Mouse (Mus musculus): Measurements from ENCODE around the gene Stk33. TPM values are rescaled to one million over a fixed set of nuclear protein-coding genes. Genes with fewer than 3 reads are reported as not detected.

Stk33 gene
- polyA plus RNA-seq, 1 experiment from 2014 or later, result 8.8 TPM

DNA sequence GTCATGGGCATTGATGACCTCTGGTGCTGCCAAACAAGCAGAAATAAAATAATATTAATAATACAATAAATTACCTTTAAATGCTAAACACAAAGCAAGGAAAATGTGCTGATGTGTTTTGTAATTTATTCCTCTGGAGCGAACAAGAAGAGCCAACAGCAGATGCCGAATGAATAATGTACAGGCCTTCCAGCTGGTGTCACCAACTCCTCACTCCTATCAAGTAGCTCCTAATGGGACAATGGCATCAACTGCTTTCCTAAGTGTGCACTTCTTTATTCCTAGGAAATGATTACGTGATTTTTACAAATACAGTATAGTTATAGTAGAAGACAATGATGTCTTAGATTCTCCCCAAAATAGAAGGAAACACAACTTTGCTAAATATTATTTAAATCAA, 113.2 kb downstream of the Stk33 start:
- no peak overlapping the region for H3K4me2 ChIP-seq (ENCODE audit: low read length)
- no peaks in the 10 kb centered on the region for H3K36me3 ChIP-seq (ENCODE audit: control insufficient read depth, insufficient read depth, low read length)
- H3K27me3 ChIP-seq (replicated peaks; ENCODE audit: control insufficient read depth, insufficient read depth, low read length), result no peaks in the 10 kb centered on the region
- no peaks in the 10 kb centered on the region for H3K4me1 ChIP-seq (ENCODE audit: control insufficient read depth, insufficient read depth, low read depth, low read length)
- no peak overlapping the region for H3K4me3 ChIP-seq (ENCODE audit: low read length)
- WGBS, result 44% methylated on average over 3 of the region's 3 CpGs
- H3K9me3 ChIP-seq (ENCODE audit: control insufficient read depth, low read length), result no peaks in the 10 kb centered on the region
- H3K27ac ChIP-seq (ENCODE audit: low read depth, low read length), result no peak overlapping the region
- ATAC-seq, result no peak
- no peak overlapping the region for H3K9ac ChIP-seq (ENCODE audit: low read depth, low read length)

DNA sequence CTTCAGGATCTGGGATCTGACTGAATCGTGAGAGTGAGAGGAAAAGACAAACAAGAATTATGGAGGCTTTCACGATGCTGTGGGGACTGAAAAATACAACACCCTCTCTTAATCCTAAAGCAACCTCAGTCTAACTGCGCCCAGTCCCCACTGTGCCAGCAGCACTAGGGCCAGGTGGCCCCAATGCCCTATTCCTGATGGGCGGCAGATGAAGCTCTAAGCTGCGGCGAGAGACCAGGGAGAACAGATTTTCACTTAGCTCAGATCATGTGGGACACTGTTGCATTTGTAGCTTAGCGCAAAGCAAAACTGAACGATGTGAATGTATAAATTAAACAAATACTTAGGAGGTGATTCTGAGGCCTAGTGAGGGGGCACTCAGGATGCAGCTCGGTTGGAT, 113.7 kb downstream of the Stk33 start:
- no peaks in the 10 kb centered on the region for H3K4me1 ChIP-seq (ENCODE audit: control insufficient read depth, insufficient read depth, low read depth, low read length)
- no peak overlapping the region for H3K4me2 ChIP-seq (ENCODE audit: low read length)
- 71% methylated on average over 9 of the region's 9 CpGs for WGBS
- no peaks in the 10 kb centered on the region for H3K9me3 ChIP-seq (ENCODE audit: control insufficient read depth, low read length)
- no peak overlapping the region for H3K4me3 ChIP-seq (ENCODE audit: low read length)
- H3K36me3 ChIP-seq (ENCODE audit: control insufficient read depth, insufficient read depth, low read length), result no peaks in the 10 kb centered on the region
- H3K9ac ChIP-seq (ENCODE audit: low read depth, low read length), result no peak overlapping the region
- H3K27me3 ChIP-seq (replicated peaks; ENCODE audit: control insufficient read depth, insufficient read depth, low read length), result no peaks in the 10 kb centered on the region
- ATAC-seq, result no peak
- H3K27ac ChIP-seq (ENCODE audit: low read depth, low read length), result no peak overlapping the region

DNA sequence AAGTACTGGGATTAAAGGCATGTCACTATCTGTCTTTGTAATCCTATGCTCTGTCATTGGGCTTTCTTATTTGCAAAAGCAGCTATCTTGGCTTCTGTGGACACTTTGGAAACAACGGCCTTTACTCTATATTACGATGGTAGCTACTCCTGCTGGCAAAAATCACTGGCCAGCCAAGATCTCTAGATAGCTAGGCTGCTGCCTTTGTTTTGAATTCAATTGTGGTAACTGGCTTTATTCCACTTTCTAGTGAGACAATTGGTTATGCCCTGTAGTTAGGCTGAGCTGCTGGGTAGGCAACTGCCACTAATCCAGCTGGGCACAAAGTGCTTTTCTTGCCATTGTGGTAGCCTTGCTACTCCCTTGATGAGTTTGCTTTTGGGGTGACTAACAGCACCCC, 129.4 kb downstream of the Stk33 start:
- ATAC-seq, result no peak
- WGBS, result 75% methylated on average over 2 of the region's 2 CpGs

DNA sequence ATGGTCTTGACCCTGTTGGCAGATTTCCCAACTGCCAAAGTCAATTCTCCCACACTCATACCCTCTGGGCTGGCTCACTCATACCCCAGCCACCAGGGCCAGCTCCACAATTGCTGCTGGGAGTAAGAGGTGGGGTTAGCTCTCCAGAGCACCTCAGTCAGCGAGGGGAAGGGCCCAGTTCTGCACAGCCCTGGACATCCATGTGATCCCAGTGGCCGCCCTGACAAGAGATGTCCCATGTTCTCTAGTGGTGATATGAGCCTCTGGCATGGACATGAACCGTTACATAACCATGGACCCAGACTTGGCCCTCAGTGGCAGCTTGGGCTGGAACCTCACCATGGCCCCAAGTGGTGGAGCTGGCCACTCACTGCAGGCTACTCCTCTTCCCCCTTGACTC, 143.1 kb downstream of the Stk33 start:
- H3K27ac ChIP-seq (ENCODE audit: low read depth, low read length), result no peak overlapping the region
- peak; percentile 30; the same call in 1 of the 2 replicates for ATAC-seq
- no peaks in the 10 kb centered on the region for H3K4me1 ChIP-seq (ENCODE audit: control insufficient read depth, insufficient read depth, low read depth, low read length)
- no peak overlapping the region for H3K4me2 ChIP-seq (ENCODE audit: low read length)
- no peak overlapping the region for H3K9ac ChIP-seq (ENCODE audit: low read depth, low read length)
- H3K4me3 ChIP-seq (ENCODE audit: low read length), result no peak overlapping the region
- WGBS, result 83% methylated on average over 3 of the region's 3 CpGs
- no peaks in the 10 kb centered on the region for H3K27me3 ChIP-seq (replicated peaks; ENCODE audit: control insufficient read depth, insufficient read depth, low read length)
- no peaks in the 10 kb centered on the region for H3K36me3 ChIP-seq (ENCODE audit: control insufficient read depth, insufficient read depth, low read length)
- no peaks in the 10 kb centered on the region for H3K9me3 ChIP-seq (ENCODE audit: control insufficient read depth, low read length)

More for the DNA sequence above, 129.4 kb downstream of the Stk33 start:
- H3K9me3 ChIP-seq (ENCODE audit: control insufficient read depth, low read length), result no peaks in the 10 kb centered on the region
- no peak overlapping the region for H3K27ac ChIP-seq (ENCODE audit: low read depth, low read length)
- no peak overlapping the region for H3K4me2 ChIP-seq (ENCODE audit: low read length)
- no peak overlapping the region for H3K4me3 ChIP-seq (ENCODE audit: low read length)
- H3K4me1 ChIP-seq (ENCODE audit: control insufficient read depth, insufficient read depth, low read depth, low read length), result no peaks in the 10 kb centered on the region
- H3K27me3 ChIP-seq (replicated peaks; ENCODE audit: control insufficient read depth, insufficient read depth, low read length), result no peaks in the 10 kb centered on the region
- H3K9ac ChIP-seq (ENCODE audit: low read depth, low read length), result no peak overlapping the region
- no peaks in the 10 kb centered on the region for H3K36me3 ChIP-seq (ENCODE audit: control insufficient read depth, insufficient read depth, low read length)

DNA sequence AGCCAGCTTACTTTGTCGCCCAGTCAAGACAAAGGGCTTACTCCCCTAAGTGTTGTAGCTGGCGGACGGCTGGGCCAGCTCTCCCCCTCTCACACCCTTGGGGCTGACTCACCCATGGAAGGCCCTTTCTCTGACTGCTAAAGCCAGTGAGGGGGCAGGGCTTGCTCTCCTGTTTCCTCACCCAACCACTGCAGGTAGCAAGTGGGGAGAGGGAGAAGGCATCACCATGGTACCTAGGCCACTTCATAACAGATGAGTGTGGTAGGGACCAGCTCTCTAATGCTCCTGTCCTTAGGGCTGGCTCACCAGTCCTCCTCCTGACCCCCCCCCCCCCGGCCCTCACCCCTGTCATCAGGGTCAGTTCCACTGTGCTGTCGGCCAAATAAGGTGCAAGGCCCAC, 143.5 kb downstream of the Stk33 start:
- H3K27me3 ChIP-seq (replicated peaks; ENCODE audit: control insufficient read depth, insufficient read depth, low read length), result no peaks in the 10 kb centered on the region
- H3K4me3 ChIP-seq (ENCODE audit: low read length), result no peak overlapping the region
- ATAC-seq, result peak; percentile 30; the same call in 1 of the 2 replicates
- H3K9me3 ChIP-seq (ENCODE audit: control insufficient read depth, low read length), result no peaks in the 10 kb centered on the region
- no peak overlapping the region for H3K4me2 ChIP-seq (ENCODE audit: low read length)
- no peak overlapping the region for H3K27ac ChIP-seq (ENCODE audit: low read depth, low read length)
- H3K4me1 ChIP-seq (ENCODE audit: control insufficient read depth, insufficient read depth, low read depth, low read length), result no peaks in the 10 kb centered on the region
- 83% methylated on average over 5 of the region's 5 CpGs for WGBS
- no peak overlapping the region for H3K9ac ChIP-seq (ENCODE audit: low read depth, low read length)
- no peaks in the 10 kb centered on the region for H3K36me3 ChIP-seq (ENCODE audit: control insufficient read depth, insufficient read depth, low read length)

DNA sequence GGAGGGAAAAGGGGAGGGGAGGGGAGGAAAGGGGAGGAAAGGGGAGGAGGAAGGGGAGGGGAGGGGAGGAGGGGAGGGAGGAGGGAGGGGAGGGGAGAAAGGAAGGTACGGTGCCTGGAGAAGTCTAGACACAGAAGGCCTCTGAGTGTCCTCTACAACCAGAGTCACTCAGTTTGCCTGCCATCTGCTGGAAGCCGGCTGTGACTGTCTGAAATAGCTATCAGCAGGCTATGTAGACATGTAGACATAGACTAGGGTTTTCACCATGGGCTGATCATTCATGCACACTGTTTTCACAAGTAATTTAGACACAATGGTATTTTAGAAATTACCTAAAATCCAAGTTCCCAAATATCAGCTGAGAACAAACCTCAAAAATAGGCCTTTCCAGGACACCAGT, 148.4 kb downstream of the Stk33 start:
- H3K9me3 ChIP-seq (ENCODE audit: control insufficient read depth, low read length), result no peaks in the 10 kb centered on the region
- H3K4me1 ChIP-seq (ENCODE audit: control insufficient read depth, insufficient read depth, low read depth, low read length), result no peaks in the 10 kb centered on the region
- WGBS, result 25% methylated on average over 2 of the region's 2 CpGs
- no peak for ATAC-seq
- H3K4me2 ChIP-seq (ENCODE audit: low read length), result no peak overlapping the region
- no peaks in the 10 kb centered on the region for H3K36me3 ChIP-seq (ENCODE audit: control insufficient read depth, insufficient read depth, low read length)
- H3K27ac ChIP-seq (ENCODE audit: low read depth, low read length), result no peak overlapping the region
- H3K4me3 ChIP-seq (ENCODE audit: low read length), result no peak overlapping the region
- no peaks in the 10 kb centered on the region for H3K27me3 ChIP-seq (replicated peaks; ENCODE audit: control insufficient read depth, insufficient read depth, low read length)
- no peak overlapping the region for H3K9ac ChIP-seq (ENCODE audit: low read depth, low read length)

DNA sequence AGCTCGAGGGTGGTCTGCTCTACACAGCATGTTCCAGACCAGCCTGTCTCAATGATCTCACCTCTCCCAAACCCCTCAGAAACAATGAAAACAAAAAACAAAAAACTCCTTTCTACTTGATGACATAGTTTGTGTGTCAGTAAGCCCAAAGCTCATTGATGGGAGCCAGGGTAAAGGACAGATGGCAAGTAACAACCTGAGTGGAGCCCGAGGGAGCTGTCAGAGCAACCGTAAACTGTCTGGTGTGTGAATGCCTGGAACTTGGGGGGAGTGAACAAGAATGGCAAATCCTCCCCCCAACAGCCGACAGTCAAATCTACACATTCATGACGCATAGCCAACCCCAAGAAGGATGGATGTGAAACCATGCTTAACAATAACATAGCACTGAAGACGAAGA, 149.8 kb downstream of the Stk33 start:
- H3K27me3 ChIP-seq (replicated peaks; ENCODE audit: control insufficient read depth, insufficient read depth, low read length), result no peaks in the 10 kb centered on the region
- H3K9me3 ChIP-seq (ENCODE audit: control insufficient read depth, low read length), result no peaks in the 10 kb centered on the region
- no peak overlapping the region for H3K4me3 ChIP-seq (ENCODE audit: low read length)
- H3K36me3 ChIP-seq (ENCODE audit: control insufficient read depth, insufficient read depth, low read length), result no peaks in the 10 kb centered on the region
- H3K4me2 ChIP-seq (ENCODE audit: low read length), result no peak overlapping the region
- H3K9ac ChIP-seq (ENCODE audit: low read depth, low read length), result no peak overlapping the region
- H3K27ac ChIP-seq (ENCODE audit: low read depth, low read length), result no peak overlapping the region
- no peak for ATAC-seq
- H3K4me1 ChIP-seq (ENCODE audit: control insufficient read depth, insufficient read depth, low read depth, low read length), result no peaks in the 10 kb centered on the region
- WGBS, result 66% methylated on average over 6 of the region's 6 CpGs

DNA sequence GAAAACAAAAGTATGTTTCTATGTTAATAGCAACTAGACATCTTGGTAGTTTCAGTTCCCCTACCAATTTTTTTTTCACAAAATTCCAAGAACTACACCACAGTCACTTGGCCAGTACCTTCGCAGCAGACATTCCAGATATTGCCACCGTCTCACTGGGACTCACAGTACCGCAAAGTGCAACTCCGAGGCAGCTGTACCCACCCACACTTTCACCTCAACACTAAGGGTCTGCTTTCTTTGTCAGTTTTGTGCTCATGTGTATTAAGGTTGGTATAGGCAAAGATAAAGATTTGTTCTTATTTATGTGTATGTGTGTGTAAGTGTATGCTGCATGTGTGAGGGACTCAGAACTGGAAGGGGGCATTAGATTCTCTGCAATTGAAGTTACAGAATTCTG, 156.8 kb downstream of the Stk33 start:
- Histone ChIP-seq H3K36me3 (ENCODE audit: control insufficient read depth, insufficient read depth, low read length) (no peaks in the 10 kb centered on the region), H3K9ac (ENCODE audit: low read depth, low read length) (no peak overlapping the region), H3K4me1 (ENCODE audit: control insufficient read depth, insufficient read depth, low read depth, low read length) (peaks cover 2% of the 10 kb centered on the region; the same call in 1 of the 2 replicates), H3K27me3 (replicated peaks; ENCODE audit: control insufficient read depth, insufficient read depth, low read length) (no peaks in the 10 kb centered on the region), H3K27ac (ENCODE audit: low read depth, low read length) (no peak overlapping the region), H3K4me2 (ENCODE audit: low read length) (no peak overlapping the region), H3K9me3 (ENCODE audit: control insufficient read depth, low read length) (no peaks in the 10 kb centered on the region), H3K4me3 (ENCODE audit: low read length) (no peak overlapping the region)
- WGBS, result 92% methylated on average over 4 of the region's 4 CpGs
- ATAC-seq, result no peak

DNA sequence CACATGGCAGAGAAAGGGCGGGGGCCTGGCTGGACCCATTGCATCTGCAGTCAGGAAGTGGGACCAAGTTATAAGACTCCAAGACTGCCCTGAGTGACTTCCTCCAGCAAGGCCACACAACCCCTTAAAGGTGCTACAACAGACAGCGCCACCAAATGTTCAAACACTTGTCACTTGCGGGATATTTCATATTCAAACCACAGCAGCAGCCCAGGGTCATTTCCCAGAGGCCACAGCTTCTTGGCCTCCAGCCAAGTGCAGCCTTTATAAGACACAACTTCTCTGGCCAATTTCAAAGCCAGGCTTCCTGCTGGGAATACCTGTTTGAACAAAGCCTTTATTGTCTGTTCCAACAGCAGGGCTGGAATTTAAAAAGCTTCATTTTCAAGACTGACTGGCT, 162.3 kb downstream of the Stk33 start:
- 60% methylated on average over 3 of the region's 3 CpGs for WGBS
- H3K9me3 ChIP-seq (ENCODE audit: control insufficient read depth, low read length), result no peaks in the 10 kb centered on the region
- no peak for ATAC-seq
- no peaks in the 10 kb centered on the region; the same call in 1 of the 2 replicates for H3K27me3 ChIP-seq (replicated peaks; ENCODE audit: control insufficient read depth, insufficient read depth, low read length)
- H3K4me3 ChIP-seq (ENCODE audit: low read length), result no peak overlapping the region
- peaks cover 3% of the 10 kb centered on the region; the same call in 1 of the 2 replicates for H3K4me1 ChIP-seq (ENCODE audit: control insufficient read depth, insufficient read depth, low read depth, low read length)
- no peaks in the 10 kb centered on the region for H3K36me3 ChIP-seq (ENCODE audit: control insufficient read depth, insufficient read depth, low read length)
- H3K9ac ChIP-seq (ENCODE audit: low read depth, low read length), result no peak overlapping the region
- H3K4me2 ChIP-seq (ENCODE audit: low read length), result no peak overlapping the region
- no peak overlapping the region for H3K27ac ChIP-seq (ENCODE audit: low read depth, low read length)

DNA sequence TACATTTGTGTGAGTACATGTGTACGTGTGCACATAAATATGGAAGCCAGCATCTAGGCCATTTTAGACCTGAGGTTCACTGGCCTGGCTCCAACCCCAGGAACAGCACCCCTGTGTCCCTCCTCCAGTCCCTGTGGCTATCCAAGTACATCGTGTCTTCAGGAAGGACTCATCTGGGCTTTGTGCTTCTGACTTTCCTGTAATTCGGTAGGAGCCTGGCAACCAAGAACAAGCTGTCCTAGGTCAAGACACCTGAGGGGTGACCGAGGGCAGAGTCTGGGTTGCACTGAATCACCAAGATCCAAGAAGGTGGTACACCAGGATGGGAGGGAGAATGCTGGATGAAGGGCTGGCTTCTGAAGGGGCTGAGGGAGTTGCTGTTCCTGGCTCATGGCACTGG, 163.0 kb downstream of the Stk33 start:
- H3K9ac ChIP-seq (ENCODE audit: low read depth, low read length), result no peak overlapping the region
- no peaks in the 10 kb centered on the region for H3K36me3 ChIP-seq (ENCODE audit: control insufficient read depth, insufficient read depth, low read length)
- no peak for ATAC-seq
- peaks cover 3% of the 10 kb centered on the region; the same call in 1 of the 2 replicates for H3K4me1 ChIP-seq (ENCODE audit: control insufficient read depth, insufficient read depth, low read depth, low read length)
- H3K27ac ChIP-seq (ENCODE audit: low read depth, low read length), result no peak overlapping the region
- no peaks in the 10 kb centered on the region for H3K9me3 ChIP-seq (ENCODE audit: control insufficient read depth, low read length)
- H3K4me2 ChIP-seq (ENCODE audit: low read length), result no peak overlapping the region
- no peaks in the 10 kb centered on the region; the same call in 1 of the 2 replicates for H3K27me3 ChIP-seq (replicated peaks; ENCODE audit: control insufficient read depth, insufficient read depth, low read length)
- WGBS, result 96% methylated on average over 4 of the region's 4 CpGs
- no peak overlapping the region for H3K4me3 ChIP-seq (ENCODE audit: low read length)

Measured in hindbrain, embryonic 16.5 days (tissue).